Mouse (Mus musculus): ENCODE data around the gene Klhdc8a. TPM values are rescaled to one million over a fixed set of nuclear protein-coding genes. Genes with fewer than 3 reads are reported as not detected.

Klhdc8a gene
- total RNA-seq, 2 experiments from 2014 or later, result 18.4 to 19.8 TPM

GRCm38 (mm10) chr1:132287445-132287844 lies 11.0 kb upstream of the Klhdc8a start:
- DNase-seq (ENCODE audit: extremely low spot score in 1 of 2, low spot score in 2 of 2), result no peak
- intact Hi-C loops (cut with DNase I), result no loop called here

- DNase-seq (ENCODE audit: extremely low spot score in 1 of 2, low spot score in 2 of 2), result no peak
These were observed 10.4 kb upstream of the Klhdc8a start for GRCm38 (mm10) chr1:132287991-132288451.

GRCm38 (mm10) chr1:132289965-132290364 lies 8.5 kb upstream of the Klhdc8a start:
- intact Hi-C loops (cut with DNase I), result no loop called here
- no peak for DNase-seq (ENCODE audit: extremely low spot score in 1 of 2, low spot score in 2 of 2)

More at GRCm38 (mm10) chr1:132287991-132288451, 10.4 kb upstream of the Klhdc8a start:
- intact Hi-C loops (cut with DNase I), result no loop called here

GRCm38 (mm10) chr1:132290921-132291675 lies 7.3 kb upstream of the Klhdc8a start:
- DNase-seq (ENCODE audit: extremely low spot score in 1 of 2, low spot score in 2 of 2), result no peak
- intact Hi-C loops (cut with DNase I), result no loop called here

- DNase-seq (ENCODE audit: extremely low spot score in 1 of 2, low spot score in 2 of 2), result no peak
- intact Hi-C loops (cut with DNase I), result no loop called here
These were observed 6.7 kb upstream of the Klhdc8a start for GRCm38 (mm10) chr1:132291706-132292105.

- DNase-seq (ENCODE audit: extremely low spot score in 1 of 2, low spot score in 2 of 2), result peak in 1 of 2 experiments; percentile 62
These were observed 5.9 kb upstream of the Klhdc8a start for GRCm38 (mm10) chr1:132292318-132293129.

GRCm38 (mm10) chr1:132295506-132295905 lies 2.9 kb upstream of the Klhdc8a start:
- DNase-seq (ENCODE audit: extremely low spot score in 1 of 2, low spot score in 2 of 2), result no peak
- intact Hi-C loops (cut with DNase I), result no loop called here

More at GRCm38 (mm10) chr1:132292318-132293129, 5.9 kb upstream of the Klhdc8a start:
- intact Hi-C loops (cut with DNase I), result no loop called here

GRCm38 (mm10) chr1:132296051-132296450 lies 2.4 kb upstream of the Klhdc8a start:
- DNase-seq (ENCODE audit: extremely low spot score in 1 of 2, low spot score in 2 of 2), result peak in 1 of 2 experiments; percentile 58
- intact Hi-C loops (cut with DNase I), result no loop called here

GRCm38 (mm10) chr1:132298801-132299464 lies 507 bp downstream of the Klhdc8a start:
- intact Hi-C loops (cut with DNase I), result no loop called here
- DNase-seq (ENCODE audit: extremely low spot score in 1 of 2, low spot score in 2 of 2), result peak in 1 of 2 experiments; percentile 73

- DNase-seq (ENCODE audit: extremely low spot score in 1 of 2, low spot score in 2 of 2), result no peak
- intact Hi-C loops (cut with DNase I), result no loop called here
These were observed 1.3 kb downstream of the Klhdc8a start for GRCm38 (mm10) chr1:132299744-132300143.

GRCm38 (mm10) chr1:132301242-132301641 lies 2.8 kb downstream of the Klhdc8a start:
- no peak for DNase-seq (ENCODE audit: extremely low spot score in 1 of 2, low spot score in 2 of 2)
- intact Hi-C loops (cut with DNase I), result no loop called here

- intact Hi-C loops (cut with DNase I), result no loop called here
- no peak for DNase-seq (ENCODE audit: extremely low spot score in 1 of 2, low spot score in 2 of 2)
These were observed 4.0 kb downstream of the Klhdc8a start for GRCm38 (mm10) chr1:132302341-132302866.

- intact Hi-C loops (cut with DNase I), result loop anchor here (5.0 kb wide), 3 partner anchors 92 to 182 kb away; no protein-coding TSS in a partner anchor
- DNase-seq (ENCODE audit: extremely low spot score in 1 of 2, low spot score in 2 of 2), result no peak
These were observed 6.3 kb downstream of the Klhdc8a start for GRCm38 (mm10) chr1:132304618-132305214.

GRCm38 (mm10) chr1:132306160-132306559 lies 7.7 kb downstream of the Klhdc8a start:
- intact Hi-C loops (cut with DNase I), result loop anchor here (5.0 kb wide), 3 partner anchors 94 to 184 kb away; no protein-coding TSS in a partner anchor
- peak in 1 of 2 experiments; percentile 55 for DNase-seq (ENCODE audit: extremely low spot score in 1 of 2, low spot score in 2 of 2)

GRCm38 (mm10) chr1:132306808-132307207 lies 8.4 kb downstream of the Klhdc8a start:
- intact Hi-C loops (cut with DNase I), result loop anchor here (5.0 kb wide), 3 partner anchors 95 to 185 kb away; no protein-coding TSS in a partner anchor
- no peak for DNase-seq (ENCODE audit: extremely low spot score in 1 of 2, low spot score in 2 of 2)

- intact Hi-C loops (cut with DNase I), result loop anchor here (5.0 kb wide), 3 partner anchors 96 to 186 kb away; no protein-coding TSS in a partner anchor
- no peak for DNase-seq (ENCODE audit: extremely low spot score in 1 of 2, low spot score in 2 of 2)
These were observed 9.5 kb downstream of the Klhdc8a start for GRCm38 (mm10) chr1:132307962-132308361.

GRCm38 (mm10) chr1:132308674-132309073 lies 10.2 kb downstream of the Klhdc8a start:
- no peak for DNase-seq (ENCODE audit: extremely low spot score in 1 of 2, low spot score in 2 of 2)
- intact Hi-C loops (cut with DNase I), result loop anchor here (5.0 kb wide), 3 partner anchors 96 to 186 kb away; no protein-coding TSS in a partner anchor

- intact Hi-C loops (cut with DNase I), result no loop called here
- DNase-seq (ENCODE audit: extremely low spot score in 1 of 2, low spot score in 2 of 2), result no peak
These were observed 12.3 kb downstream of the Klhdc8a start for GRCm38 (mm10) chr1:132310754-132311153.
